Mouse (Mus musculus) pancreas, adult 10 weeks (tissue): Measurements from ENCODE around the gene Zdhhc16. TPM values are rescaled to one million over a fixed set of nuclear protein-coding genes. Genes with fewer than 3 reads are reported as not detected.

Experiments
- polyA plus RNA-seq: library from polyadenylated mRNA; stranded (reverse); fragments of 350-450 nt; fragmentation: Illumina TruSeq; extraction: RNeasy Lipid Tissue Mini Kit (QIAGEN cat#74804); gene quantifications from one replicate; pipeline ENCODE4 v1.2.3, GENCODE M21; 2015; ENCODE audit warnings: low read depth, low replicate concordance; ENCODE audit not compliant: insufficient read depth

Gene Zdhhc16
- 13.8 TPM for polyA plus RNA-seq

DNA sequence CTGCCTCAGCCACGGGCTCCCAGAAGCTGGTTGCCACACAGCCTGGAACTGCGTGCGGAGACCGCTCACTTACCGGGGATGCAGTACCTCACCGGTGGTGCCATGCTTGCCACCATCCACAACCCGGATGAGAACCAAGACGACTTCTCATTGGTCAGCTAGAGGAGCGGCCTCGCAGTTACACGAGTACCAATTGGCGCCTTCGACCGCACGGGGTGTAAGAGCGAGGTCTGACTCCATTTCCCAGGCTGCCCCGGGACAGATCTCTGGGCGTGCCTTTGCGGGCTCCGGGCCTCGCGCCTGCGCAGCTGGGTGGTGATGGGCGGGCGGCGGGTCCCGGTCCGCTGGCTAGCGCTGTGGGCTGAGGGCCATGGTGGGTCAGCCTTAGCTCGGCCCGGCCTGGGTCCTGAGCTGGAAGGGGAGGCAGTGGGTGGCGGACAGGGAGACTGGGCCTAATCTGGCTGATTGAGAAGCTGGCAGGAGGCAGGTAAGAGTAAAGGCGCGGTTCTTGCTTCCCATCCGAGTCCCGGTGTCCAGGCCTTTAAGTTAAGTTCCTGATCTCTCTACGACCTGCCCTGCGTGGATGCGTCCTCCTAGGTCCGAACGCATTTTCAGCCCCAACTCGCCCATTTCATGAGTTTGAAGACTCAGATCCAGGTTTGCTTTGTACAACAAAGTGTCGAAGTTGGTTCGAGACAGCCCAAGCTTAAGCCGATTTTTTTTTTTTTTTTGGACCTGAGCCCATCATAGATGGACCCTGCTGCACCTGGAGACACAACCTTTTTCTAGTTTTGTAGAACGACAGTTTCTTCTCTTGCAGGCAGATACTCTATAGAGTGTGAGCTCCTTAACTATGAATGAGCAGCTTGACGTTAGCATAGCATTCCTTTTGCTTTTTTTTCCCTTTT is at the start of gene Zdhhc16, which contains the start of gene Exosc1:
Gene Zdhhc16 (plus strand): TSS at position 302 of the 908 bp plus-strand sequence.
Gene Exosc1 (minus strand): TSS at position 245 of the 908 bp plus-strand sequence.

GRCm38 (mm10) chr19:41895460-41896318 is 37.6 kb upstream of the Zdhhc16 start, which contains the start of gene Rrp12:
TSS of gene Rrp12 (minus strand) at chr19:41896173.

DNA sequence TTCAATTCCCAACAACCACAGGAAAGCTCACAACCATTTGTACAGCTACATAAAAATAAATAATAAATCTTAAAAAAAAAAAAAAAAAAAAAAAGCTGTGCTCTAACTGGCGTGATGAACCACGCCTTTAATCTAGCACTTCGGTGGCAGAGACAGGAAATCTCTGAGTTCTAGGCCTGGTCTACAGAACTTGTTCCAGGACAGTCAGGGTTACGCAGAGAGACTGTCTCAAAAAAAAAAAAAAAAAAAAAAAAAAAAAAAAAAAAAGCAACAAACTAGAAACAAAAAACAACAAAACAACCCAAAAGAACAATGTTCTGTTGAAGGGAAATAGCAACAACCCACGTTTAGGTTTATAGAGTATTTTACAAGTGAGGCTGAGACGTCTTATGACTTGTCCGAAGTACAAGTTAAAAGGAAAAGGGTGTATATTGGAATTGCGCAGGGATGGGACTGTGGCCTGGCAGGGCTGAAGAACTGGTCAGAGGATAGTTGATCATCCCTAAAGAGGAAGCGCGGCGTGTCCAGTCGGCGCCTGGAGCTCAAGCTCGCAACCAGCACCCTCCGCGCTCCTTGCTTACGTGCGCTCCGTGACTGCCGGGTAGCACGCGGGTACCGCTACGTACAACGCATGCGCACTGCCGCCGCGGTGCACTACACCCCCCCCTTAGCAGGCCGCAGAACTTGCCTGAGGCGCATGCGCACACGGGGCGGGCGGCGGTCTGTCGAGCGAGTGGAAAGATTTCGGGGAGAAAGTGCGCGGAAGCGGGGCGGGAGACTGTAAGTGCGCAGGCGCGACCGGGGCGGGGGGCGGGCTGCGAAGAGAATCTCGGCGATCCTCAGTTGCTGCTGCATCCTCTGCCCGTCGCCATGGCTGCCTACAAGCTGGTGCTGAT is 21.9 kb upstream of the Zdhhc16 start, which contains the start of gene Pgam1:
Gene Pgam1 (plus strand): TSS at position 746 of the 896 bp plus-strand sequence.

GRCm38 (mm10) chr19:41980819-41981594 is 47.7 kb downstream of the Zdhhc16 start, which contains the start of gene Mms19:
TSS of gene Mms19 (minus strand) at chr19:41981157.

DNA sequence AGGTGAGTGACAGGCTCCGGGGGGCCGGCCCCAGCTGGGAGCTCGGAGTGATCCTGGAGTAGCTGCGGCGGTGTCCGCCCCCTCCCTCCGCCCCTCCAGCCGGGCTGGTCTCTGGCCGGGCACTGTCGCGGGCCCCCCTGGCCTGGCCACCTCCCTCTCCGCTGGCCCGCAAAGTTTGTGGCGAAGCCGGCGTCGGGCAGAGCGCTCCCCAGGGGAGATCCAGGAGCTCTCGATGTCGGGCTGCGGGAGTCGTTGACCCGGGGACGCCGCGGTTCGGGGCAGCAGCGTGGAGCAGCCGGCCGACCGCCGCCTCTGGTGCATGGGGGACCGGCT is 48.3 kb downstream of the Zdhhc16 start, which contains the start of gene Ubtd1:
Gene Ubtd1 (plus strand): TSS at position 169 of the 333 bp plus-strand sequence.

Other genes starting within 250 kb of the Zdhhc16 start
- gene Slit1, start 189.8 kb upstream of the Zdhhc16 start, polyA plus RNA-seq, result not detected
- 0.59 TPM for gene Arhgap19, start 131.4 kb upstream of the Zdhhc16 start, polyA plus RNA-seq
- gene Frat1, start 103.5 kb upstream of the Zdhhc16 start, polyA plus RNA-seq, result 2.3 TPM
- gene Frat2, start 85.3 kb upstream of the Zdhhc16 start, polyA plus RNA-seq, result 0.50 TPM
- gene Rrp12, start 37.3 kb upstream of the Zdhhc16 start, polyA plus RNA-seq, result 2.3 TPM
- 26.9 TPM for gene Pgam1, start 21.6 kb upstream of the Zdhhc16 start, polyA plus RNA-seq
- 7.2 TPM for gene Exosc1, start 57 bp upstream of the Zdhhc16 start, polyA plus RNA-seq
- gene Mms19, start 47.7 kb downstream of the Zdhhc16 start, polyA plus RNA-seq, result 12.2 TPM
- 4.7 TPM for gene Ubtd1, start 48.3 kb downstream of the Zdhhc16 start, polyA plus RNA-seq
- gene Ankrd2, start 102.5 kb downstream of the Zdhhc16 start, polyA plus RNA-seq, result not detected
- gene Hoga1, start 112.1 kb downstream of the Zdhhc16 start, polyA plus RNA-seq, result 1.3 TPM
- not detected for gene 4933411K16Rik, start 118.8 kb downstream of the Zdhhc16 start, polyA plus RNA-seq
- gene Morn4, start 152.9 kb downstream of the Zdhhc16 start, polyA plus RNA-seq, result 1.7 TPM
- 8.0 TPM for gene Pi4k2a, start 157.0 kb downstream of the Zdhhc16 start, polyA plus RNA-seq
- gene Avpi1, start 195.6 kb downstream of the Zdhhc16 start, polyA plus RNA-seq, result 3.1 TPM
- 14.6 TPM for gene Marveld1, start 213.9 kb downstream of the Zdhhc16 start, polyA plus RNA-seq
- gene Zfyve27, start 230.5 kb downstream of the Zdhhc16 start, polyA plus RNA-seq, result 7.8 TPM